Mouse (Mus musculus): Measurements from ENCODE around the gene Chst12. TPM values are rescaled to one million over a fixed set of nuclear protein-coding genes. Genes with fewer than 3 reads are reported as not detected.

Chst12 gene
- polyA plus RNA-seq, 1 experiment from 2014 or later: 26.1 TPM

GRCm38 (mm10) chr5:140506096-140506794 is 895 bp downstream of the Chst12 start:
- Histone ChIP-seq H3K4me3 (peak overlapping the region; percentile 57), H3K27ac (replicated peaks) (peak overlapping the region; percentile 75), H3K9me3 (no peaks in the 10 kb centered on the region), H3K4me2 (peak overlapping the region; percentile 78), H3K27me3 (0 out of 2 replicates have a peak, but pooled peaks cover 3% of the 10 kb centered on the region), H3K9ac (peak overlapping the region; percentile 64), H3K4me1 (replicated peaks) (peaks cover 64% of the 10 kb centered on the region), H3K36me3 (no peaks in the 10 kb centered on the region)
- 34% methylated on average over 22 of the region's 22 CpGs for WGBS
- ATAC-seq (ENCODE audit: low FRiP score, low read depth): 0 out of 2 replicates have a peak, but pooled peaks have one; percentile 6

GRCm38 (mm10) chr5:140507466-140508208 is 2.3 kb downstream of the Chst12 start:
- WGBS: 91% methylated on average over 14 of the region's 14 CpGs
- Histone ChIP-seq H3K4me2 (peak overlapping the region; percentile 78; the same call in 1 of the 2 replicates), H3K27ac (replicated peaks) (no peak overlapping the region)

GRCm38 (mm10) chr5:140508686-140509085 is 3.3 kb downstream of the Chst12 start:
- no peak for ATAC-seq (ENCODE audit: low FRiP score, low read depth)
- no peaks in the 10 kb centered on the region for H3K27me3 ChIP-seq
- H3K4me2 ChIP-seq: no peak overlapping the region
- peaks cover 59% of the 10 kb centered on the region for H3K4me1 ChIP-seq (replicated peaks)
- H3K27ac ChIP-seq (replicated peaks): no peak overlapping the region
- 38% methylated on average over 8 of the region's 8 CpGs for WGBS
- H3K9ac ChIP-seq: no peak overlapping the region
- no peak overlapping the region for H3K4me3 ChIP-seq
- no peaks in the 10 kb centered on the region for H3K9me3 ChIP-seq
- no peaks in the 10 kb centered on the region for H3K36me3 ChIP-seq

More at GRCm38 (mm10) chr5:140507466-140508208, 2.3 kb downstream of the Chst12 start:
- Histone ChIP-seq H3K4me3 (no peak overlapping the region), H3K4me1 (replicated peaks) (peaks cover 60% of the 10 kb centered on the region), H3K27me3 (0 out of 2 replicates have a peak, but pooled peaks cover 3% of the 10 kb centered on the region), H3K9me3 (no peaks in the 10 kb centered on the region), H3K36me3 (no peaks in the 10 kb centered on the region), H3K9ac (no peak overlapping the region)
- no peak for ATAC-seq (ENCODE audit: low FRiP score, low read depth)

- no peaks in the 10 kb centered on the region for H3K27me3 ChIP-seq
- peaks cover 59% of the 10 kb centered on the region for H3K4me1 ChIP-seq (replicated peaks)
- no peak overlapping the region for H3K4me2 ChIP-seq
- no peak overlapping the region for H3K9ac ChIP-seq
- no peaks in the 10 kb centered on the region for H3K9me3 ChIP-seq
- no peak overlapping the region for H3K27ac ChIP-seq (replicated peaks)
- ATAC-seq (ENCODE audit: low FRiP score, low read depth): no peak
- H3K4me3 ChIP-seq: no peak overlapping the region
- H3K36me3 ChIP-seq: no peaks in the 10 kb centered on the region
- WGBS: 43% methylated on average over 9 of the region's 9 CpGs
Measured at GRCm38 (mm10) chr5:140509204-140509603, 3.9 kb downstream of the Chst12 start.

GRCm38 (mm10) chr5:140510012-140511000 is 5.0 kb downstream of the Chst12 start:
- Histone ChIP-seq H3K9me3 (no peaks in the 10 kb centered on the region), H3K9ac (no peak overlapping the region), H3K36me3 (no peaks in the 10 kb centered on the region), H3K4me1 (replicated peaks) (peaks cover 55% of the 10 kb centered on the region), H3K27me3 (no peaks in the 10 kb centered on the region), H3K27ac (replicated peaks) (0 out of 2 replicates have a peak overlapping the region, but pooled peaks have one; percentile 4), H3K4me2 (peak overlapping the region; percentile 39), H3K4me3 (no peak overlapping the region)
- WGBS: 31% methylated on average over 27 of the region's 27 CpGs
- no peak for ATAC-seq (ENCODE audit: low FRiP score, low read depth)

- Histone ChIP-seq H3K9ac (no peak overlapping the region), H3K27ac (replicated peaks) (no peak overlapping the region), H3K4me3 (no peak overlapping the region), H3K4me1 (replicated peaks) (peaks cover 26% of the 10 kb centered on the region), H3K36me3 (no peaks in the 10 kb centered on the region), H3K27me3 (no peaks in the 10 kb centered on the region), H3K4me2 (no peak overlapping the region), H3K9me3 (no peaks in the 10 kb centered on the region)
- ATAC-seq (ENCODE audit: low FRiP score, low read depth): no peak
- 69% methylated on average over 8 of the region's 8 CpGs for WGBS
Measured at GRCm38 (mm10) chr5:140513921-140514320, 8.6 kb downstream of the Chst12 start.

- ATAC-seq (ENCODE audit: low FRiP score, low read depth): no peak
- Histone ChIP-seq H3K4me1 (replicated peaks) (peaks cover 16% of the 10 kb centered on the region), H3K9me3 (no peaks in the 10 kb centered on the region), H3K36me3 (no peaks in the 10 kb centered on the region), H3K9ac (no peak overlapping the region), H3K27me3 (no peaks in the 10 kb centered on the region), H3K27ac (replicated peaks) (no peak overlapping the region), H3K4me2 (no peak overlapping the region), H3K4me3 (no peak overlapping the region)
- 52% methylated on average over 7 of the region's 7 CpGs for WGBS
Measured at GRCm38 (mm10) chr5:140514799-140515486, 9.6 kb downstream of the Chst12 start.

- Histone ChIP-seq H3K9ac (no peak overlapping the region), H3K27ac (replicated peaks) (no peak overlapping the region), H3K4me2 (no peak overlapping the region), H3K36me3 (no peaks in the 10 kb centered on the region), H3K9me3 (no peaks in the 10 kb centered on the region), H3K4me3 (no peak overlapping the region), H3K27me3 (no peaks in the 10 kb centered on the region), H3K4me1 (replicated peaks) (peaks cover 4% of the 10 kb centered on the region; the same call in 1 of the 2 replicates)
- ATAC-seq (ENCODE audit: low FRiP score, low read depth): no peak
- WGBS: 91% methylated on average over 21 of the region's 21 CpGs
Measured at GRCm38 (mm10) chr5:140517159-140517920, 12.0 kb downstream of the Chst12 start.

GRCm38 (mm10) chr5:140517921-140518230 is 12.5 kb downstream of the Chst12 start:
- no peak overlapping the region for H3K4me3 ChIP-seq
- ATAC-seq (ENCODE audit: low FRiP score, low read depth): no peak
- H3K36me3 ChIP-seq: no peaks in the 10 kb centered on the region; the same call in 1 of the 2 replicates
- 83% methylated on average over 4 of the region's 4 CpGs for WGBS
- no peak overlapping the region for H3K27ac ChIP-seq (replicated peaks)
- H3K9me3 ChIP-seq: no peaks in the 10 kb centered on the region
- H3K4me1 ChIP-seq (replicated peaks): peaks cover 4% of the 10 kb centered on the region; the same call in 1 of the 2 replicates
- H3K9ac ChIP-seq: no peak overlapping the region
- no peaks in the 10 kb centered on the region for H3K27me3 ChIP-seq
- no peak overlapping the region for H3K4me2 ChIP-seq

- H3K9me3 ChIP-seq: no peaks in the 10 kb centered on the region
- H3K27me3 ChIP-seq: no peaks in the 10 kb centered on the region
- H3K27ac ChIP-seq (replicated peaks): no peak overlapping the region
- no peak overlapping the region for H3K4me3 ChIP-seq
- H3K4me1 ChIP-seq (replicated peaks): no peaks in the 10 kb centered on the region
- H3K36me3 ChIP-seq: peaks cover 28% of the 10 kb centered on the region
- no peak for ATAC-seq (ENCODE audit: low FRiP score, low read depth)
- H3K9ac ChIP-seq: no peak overlapping the region
- 85% methylated on average over 1 of the region's 1 CpGs for WGBS
- H3K4me2 ChIP-seq: no peak overlapping the region
Measured at GRCm38 (mm10) chr5:140521196-140521595, 15.8 kb downstream of the Chst12 start.
